Mouse (Mus musculus): ENCODE data around the gene Hspe1. TPM values are rescaled to one million over a fixed set of nuclear protein-coding genes. Genes with fewer than 3 reads are reported as not detected.

The Hspe1 gene
- total and polyA plus RNA-seq, 3 experiments, result 44.5 to 180 (median 153) TPM

DNA sequence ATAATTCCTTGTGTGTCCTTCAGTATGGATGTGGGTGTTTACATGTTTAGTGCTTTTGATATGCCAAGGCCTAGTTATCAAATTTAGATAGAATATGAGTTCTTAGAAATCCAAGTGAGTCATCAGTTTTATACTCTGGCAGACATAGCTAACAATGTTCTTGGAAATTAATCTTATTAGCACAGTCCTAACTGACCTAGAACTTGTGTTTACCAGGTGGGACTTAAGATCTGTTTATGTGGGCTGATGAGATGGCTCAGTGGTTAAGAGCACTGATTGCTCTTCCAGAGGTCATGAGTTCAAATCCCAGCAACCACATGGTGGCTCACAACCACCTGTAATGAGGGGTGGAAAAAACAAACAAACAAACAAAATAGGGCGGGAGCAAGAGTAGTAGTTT, 4.5 kb downstream of the Hspe1 start:
- peaks cover 5% of the 10 kb centered on the region for H3K36me3 ChIP-seq (ENCODE audit: control insufficient read depth, insufficient read depth, low read length)
- H3K4me3 ChIP-seq, result no peak overlapping the region
- H3K27me3 ChIP-seq (ENCODE audit: control insufficient read depth, insufficient read depth, low read length), result no peaks in the 10 kb centered on the region
- no peak overlapping the region for H3K27ac ChIP-seq
- intact Hi-C loops (cut with DNase I), result no loop called here
- 74% methylated on average over 1 of the region's 1 CpGs for WGBS
- DNase-seq, result no peak
- no peak overlapping the region for H3K9ac ChIP-seq (ENCODE audit: low read depth, low read length)
- H3K4me1 ChIP-seq (ENCODE audit: control insufficient read depth, insufficient read depth, low read length), result peaks cover 2% of the 10 kb centered on the region; the same call in 1 of the 2 replicates
- H3K79me2 ChIP-seq (replicated peaks; ENCODE audit: control insufficient read depth, insufficient read depth, low read length), result no peaks in the 10 kb centered on the region
- TF ChIP-seq CTCF (IDR thresholded peaks at IDR 0.05) (no peak), POLR2A (IDR thresholded peaks at IDR 0.05; ENCODE audit: insufficient read depth, low read depth, low read length) (no peak), EP300 (IDR thresholded peaks at IDR 0.05; ENCODE audit: insufficient read depth, low read depth, low read length) (no peak)

DNA sequence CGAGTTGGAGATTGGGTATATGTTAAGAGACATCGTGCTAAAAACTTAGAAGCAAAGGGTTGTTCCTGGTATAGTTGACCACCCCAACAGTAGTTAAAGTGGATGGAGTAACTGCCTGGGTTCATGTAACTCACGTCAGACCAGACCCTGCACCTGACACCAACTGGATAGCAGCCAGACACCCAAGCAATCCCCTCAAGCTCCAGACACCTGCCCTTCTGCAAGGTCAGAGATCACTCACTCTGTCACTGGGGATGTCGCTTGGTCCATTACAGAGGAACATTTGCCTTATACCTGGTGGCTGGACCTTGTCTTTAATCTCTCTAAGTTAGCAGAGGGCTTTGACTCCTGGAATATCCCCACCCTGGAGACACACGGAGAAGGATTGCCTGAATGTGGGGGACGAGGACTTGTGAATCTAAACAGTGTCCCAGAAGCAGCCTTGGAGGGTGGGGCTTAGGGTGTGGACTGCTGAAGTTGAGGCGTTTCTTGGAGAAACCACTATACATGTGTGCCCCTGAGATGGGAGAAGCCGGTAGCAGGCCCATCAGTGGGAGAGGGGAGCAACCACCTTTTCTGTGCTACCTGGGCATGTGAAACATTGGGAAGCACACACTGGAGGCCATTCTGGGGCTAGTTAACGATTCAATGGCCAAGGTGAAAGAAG, 19.1 kb downstream of the Hspe1 start:
- TF ChIP-seq CTCF (IDR thresholded peaks at IDR 0.05) (no peak), POLR2A (IDR thresholded peaks at IDR 0.05; ENCODE audit: insufficient read depth, low read depth, low read length) (no peak), EP300 (IDR thresholded peaks at IDR 0.05; ENCODE audit: insufficient read depth, low read depth, low read length) (no peak)
- Histone ChIP-seq H3K27ac (no peak overlapping the region), H3K36me3 (ENCODE audit: control insufficient read depth, insufficient read depth, low read length) (no peaks in the 10 kb centered on the region), H3K27me3 (ENCODE audit: control insufficient read depth, insufficient read depth, low read length) (no peaks in the 10 kb centered on the region), H3K4me1 (ENCODE audit: control insufficient read depth, insufficient read depth, low read length) (no peaks in the 10 kb centered on the region), H3K9ac (ENCODE audit: low read depth, low read length) (no peak overlapping the region), H3K4me3 (no peak overlapping the region), H3K79me2 (replicated peaks; ENCODE audit: control insufficient read depth, insufficient read depth, low read length) (no peaks in the 10 kb centered on the region)
- WGBS, result 86% methylated on average over 9 of the region's 9 CpGs
- intact Hi-C loops (cut with DNase I), result no loop called here
- no peak for DNase-seq

DNA sequence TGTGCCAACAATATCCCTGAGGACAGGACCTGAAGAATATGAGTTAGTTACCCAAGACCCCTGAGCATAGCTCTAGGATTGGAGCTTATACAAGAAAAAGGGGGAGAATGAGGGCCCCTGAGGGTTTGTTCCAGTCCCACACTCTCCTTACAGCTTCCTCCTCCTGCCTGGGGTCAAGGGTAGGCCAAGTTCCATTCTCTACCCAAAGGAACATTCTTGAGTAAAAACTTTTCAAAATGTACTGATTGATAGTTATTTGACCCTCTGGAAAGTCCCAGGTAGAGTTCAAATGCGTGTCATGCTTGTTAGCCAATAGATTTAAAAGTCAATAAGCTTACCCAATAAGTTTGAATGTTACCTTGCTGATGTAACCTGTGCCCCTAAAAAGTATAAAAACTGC, 19.7 kb downstream of the Hspe1 start:
- H3K79me2 ChIP-seq (replicated peaks; ENCODE audit: control insufficient read depth, insufficient read depth, low read length), result no peaks in the 10 kb centered on the region
- H3K27ac ChIP-seq, result no peak overlapping the region
- no peaks in the 10 kb centered on the region for H3K27me3 ChIP-seq (ENCODE audit: control insufficient read depth, insufficient read depth, low read length)
- no peak overlapping the region for H3K4me3 ChIP-seq
- no peaks in the 10 kb centered on the region for H3K4me1 ChIP-seq (ENCODE audit: control insufficient read depth, insufficient read depth, low read length)
- WGBS, result 90% methylated on average over 1 of the region's 1 CpGs
- H3K36me3 ChIP-seq (ENCODE audit: control insufficient read depth, insufficient read depth, low read length), result no peaks in the 10 kb centered on the region
- intact Hi-C loops (cut with DNase I), result no loop called here
- TF ChIP-seq EP300 (IDR thresholded peaks at IDR 0.05; ENCODE audit: insufficient read depth, low read depth, low read length) (no peak), CTCF (IDR thresholded peaks at IDR 0.05) (no peak), POLR2A (IDR thresholded peaks at IDR 0.05; ENCODE audit: insufficient read depth, low read depth, low read length) (no peak)
- DNase-seq, result no peak
- H3K9ac ChIP-seq (ENCODE audit: low read depth, low read length), result no peak overlapping the region

DNA sequence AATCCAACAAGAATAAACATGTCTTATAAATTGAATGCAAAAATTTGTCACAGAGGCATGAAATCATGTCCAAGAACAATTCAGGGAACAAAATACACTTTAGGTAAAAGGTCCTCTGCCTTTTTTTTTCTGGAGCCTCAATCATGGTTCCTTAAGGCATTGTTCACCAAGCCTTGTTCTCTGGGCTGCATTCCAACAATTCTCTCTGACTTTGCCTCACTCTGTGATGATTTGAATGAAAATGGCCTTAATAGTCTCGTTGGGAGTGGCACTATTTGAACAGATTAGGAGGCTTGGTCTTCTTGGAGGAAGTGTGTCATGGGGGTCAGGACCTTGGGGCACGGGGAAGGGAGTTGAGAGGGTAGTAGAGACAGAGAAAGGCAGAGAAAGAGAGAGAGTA, 20.5 kb downstream of the Hspe1 start:
- Histone ChIP-seq H3K36me3 (ENCODE audit: control insufficient read depth, insufficient read depth, low read length) (no peaks in the 10 kb centered on the region), H3K9ac (ENCODE audit: low read depth, low read length) (no peak overlapping the region), H3K4me3 (no peak overlapping the region), H3K27ac (no peak overlapping the region), H3K27me3 (ENCODE audit: control insufficient read depth, insufficient read depth, low read length) (no peaks in the 10 kb centered on the region), H3K4me1 (ENCODE audit: control insufficient read depth, insufficient read depth, low read length) (no peaks in the 10 kb centered on the region), H3K79me2 (replicated peaks; ENCODE audit: control insufficient read depth, insufficient read depth, low read length) (no peaks in the 10 kb centered on the region)
- TF ChIP-seq CTCF (IDR thresholded peaks at IDR 0.05), result no peak
- intact Hi-C loops (cut with DNase I), result no loop called here
- DNase-seq, result no peak
- WGBS, result 33% methylated on average over 2 of the region's 2 CpGs

GRCm38 (mm10) chr1:55109066-55109766, 21.3 kb downstream of the Hspe1 start:
- H3K79me2 ChIP-seq (replicated peaks; ENCODE audit: control insufficient read depth, insufficient read depth, low read length), result no peaks in the 10 kb centered on the region
- H3K27me3 ChIP-seq (ENCODE audit: control insufficient read depth, insufficient read depth, low read length), result no peaks in the 10 kb centered on the region
- no peak overlapping the region for H3K4me3 ChIP-seq
- TF ChIP-seq EP300 (IDR thresholded peaks at IDR 0.05; ENCODE audit: insufficient read depth, low read depth, low read length), result no peak
- no peak for TF ChIP-seq POLR2A (IDR thresholded peaks at IDR 0.05; ENCODE audit: insufficient read depth, low read depth, low read length)
- no peak for TF ChIP-seq CTCF (IDR thresholded peaks at IDR 0.05)
- 94% methylated on average over 4 of the region's 4 CpGs for WGBS
- intact Hi-C loops (cut with DNase I), result no loop called here
- no peak overlapping the region for H3K9ac ChIP-seq (ENCODE audit: low read depth, low read length)
- DNase-seq, result no peak
- no peak overlapping the region for H3K27ac ChIP-seq
- no peaks in the 10 kb centered on the region for H3K36me3 ChIP-seq (ENCODE audit: control insufficient read depth, insufficient read depth, low read length)
- H3K4me1 ChIP-seq (ENCODE audit: control insufficient read depth, insufficient read depth, low read length), result no peaks in the 10 kb centered on the region

DNA sequence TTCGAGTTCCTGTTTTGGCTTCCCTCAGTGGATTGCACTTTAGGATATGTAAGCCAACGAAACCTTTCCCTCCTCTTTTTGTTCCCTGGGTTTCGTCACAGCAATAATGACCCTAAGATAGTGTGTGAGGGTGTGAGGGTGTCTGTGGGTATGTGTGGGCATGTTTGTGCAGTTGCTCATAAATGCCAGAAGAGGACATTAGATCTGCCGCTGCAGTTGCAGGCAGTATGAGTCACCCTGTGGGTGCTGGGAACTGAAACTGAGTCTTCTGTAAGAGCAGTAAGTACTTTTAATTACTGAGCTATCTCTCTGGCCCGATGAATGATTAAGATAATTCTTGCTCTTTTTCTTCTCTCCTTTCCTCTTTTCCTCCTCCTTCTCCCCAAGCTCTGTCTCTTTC, 35.1 kb downstream of the Hspe1 start:
- Histone ChIP-seq H3K4me3 (no peak overlapping the region), H3K4me1 (ENCODE audit: control insufficient read depth, insufficient read depth, low read length) (no peaks in the 10 kb centered on the region), H3K36me3 (ENCODE audit: control insufficient read depth, insufficient read depth, low read length) (no peaks in the 10 kb centered on the region), H3K27ac (no peak overlapping the region), H3K9ac (ENCODE audit: low read depth, low read length) (no peak overlapping the region), H3K79me2 (replicated peaks; ENCODE audit: control insufficient read depth, insufficient read depth, low read length) (no peaks in the 10 kb centered on the region), H3K27me3 (ENCODE audit: control insufficient read depth, insufficient read depth, low read length) (no peaks in the 10 kb centered on the region)
- 89% methylated on average over 5 of the region's 5 CpGs for WGBS
- no peak for DNase-seq
- TF ChIP-seq CTCF (IDR thresholded peaks at IDR 0.05) (no peak), POLR2A (IDR thresholded peaks at IDR 0.05; ENCODE audit: insufficient read depth, low read depth, low read length) (no peak), EP300 (IDR thresholded peaks at IDR 0.05; ENCODE audit: insufficient read depth, low read depth, low read length) (no peak)
- intact Hi-C loops (cut with DNase I), result no loop called here

Measured in heart, adult 2 months (tissue).